Mouse (Mus musculus): ENCODE data around the gene Dusp13. TPM values are rescaled to one million over a fixed set of nuclear protein-coding genes. Genes with fewer than 3 reads are reported as not detected.

Gene Dusp13
- polyA plus RNA-seq, 2 experiments = 0.04 TPM; not detected in 1

GRCm38 (mm10) chr14:21729936-21730335 lies 21.0 kb downstream of the Dusp13 start:
- WGBS (ENCODE audit: insufficient replicate concordance) = 80% methylated on average over 4 of the region's 4 CpGs
- Histone ChIP-seq H3K4me1 (replicated peaks; ENCODE audit: control insufficient read depth in 2 of 2, insufficient read depth in 2 of 2, low read length in 1 of 2) (no peaks in the 10 kb centered on the region), H3K9me3 (ENCODE audit: control insufficient read depth, low read length) (no peaks in the 10 kb centered on the region), H3K36me3 (replicated peaks; ENCODE audit: control insufficient read depth, insufficient read depth, low read depth) (no peaks in the 10 kb centered on the region), H3K9ac (replicated peaks) (no peak overlapping the region), H3K27me3 (ENCODE audit: control insufficient read depth, insufficient read depth, low read length) (no peaks in the 10 kb centered on the region), H3K4me2 (ENCODE audit: low read depth) (no peak overlapping the region), H3K27ac (no peak overlapping the region), H3K4me3 (ENCODE audit: insufficient read depth in 1 of 2, low read depth in 2 of 2, low read length in 2 of 2) (no peak overlapping the region)
- ATAC-seq (ENCODE audit: insufficient read depth) (no peak), DNase-seq (ENCODE audit: low read depth in 3 of 3, low spot score in 3 of 3) (no peak)
- TF ChIP-seq EP300 (IDR thresholded peaks at IDR 0.05; ENCODE audit: low read depth) (no peak), CTCF (IDR thresholded peaks at IDR 0.05; ENCODE audit: low read depth) (no peak)

GRCm38 (mm10) chr14:21729031-21729732 lies 21.8 kb downstream of the Dusp13 start:
- DNase-seq (ENCODE audit: low read depth in 3 of 3, low spot score in 3 of 3) = no peak

GRCm38 (mm10) chr14:21722021-21722698 lies 28.8 kb downstream of the Dusp13 start:
- H3K4me1 ChIP-seq (replicated peaks; ENCODE audit: control insufficient read depth in 2 of 2, insufficient read depth in 2 of 2, low read length in 1 of 2) = peaks cover 0 to 6% of the 10 kb centered on the region in 2 experiments; a peak in 2 of 4 replicates
- no peaks in the 10 kb centered on the region for H3K36me3 ChIP-seq (replicated peaks; ENCODE audit: control insufficient read depth, insufficient read depth, low read depth)
- ATAC-seq (ENCODE audit: insufficient read depth) (no peak), DNase-seq (ENCODE audit: low read depth in 3 of 3, low spot score in 3 of 3) (no peak)
- no peak overlapping the region for H3K9ac ChIP-seq (replicated peaks)
- no peak overlapping the region for H3K27ac ChIP-seq
- H3K27me3 ChIP-seq (ENCODE audit: control insufficient read depth, insufficient read depth, low read length) = no peaks in the 10 kb centered on the region; the same call in 1 of the 2 replicates
- no peak overlapping the region for H3K4me3 ChIP-seq (ENCODE audit: insufficient read depth in 1 of 2, low read depth in 2 of 2, low read length in 2 of 2)
- WGBS (ENCODE audit: insufficient replicate concordance) = 72% methylated on average over 8 of the region's 8 CpGs
- no peak for TF ChIP-seq EP300 (IDR thresholded peaks at IDR 0.05; ENCODE audit: low read depth)
- no peak for TF ChIP-seq CTCF (IDR thresholded peaks at IDR 0.05; ENCODE audit: low read depth)
- H3K4me2 ChIP-seq (ENCODE audit: low read depth) = no peak overlapping the region
- H3K9me3 ChIP-seq (ENCODE audit: control insufficient read depth, low read length) = no peaks in the 10 kb centered on the region

More at GRCm38 (mm10) chr14:21729031-21729732, 21.8 kb downstream of the Dusp13 start:
- Histone ChIP-seq H3K36me3 (replicated peaks; ENCODE audit: control insufficient read depth, insufficient read depth, low read depth) (no peaks in the 10 kb centered on the region), H3K4me1 (replicated peaks; ENCODE audit: control insufficient read depth in 2 of 2, insufficient read depth in 2 of 2, low read length in 1 of 2) (no peaks in the 10 kb centered on the region), H3K4me3 (ENCODE audit: insufficient read depth in 1 of 2, low read depth in 2 of 2, low read length in 2 of 2) (no peak overlapping the region), H3K27me3 (ENCODE audit: control insufficient read depth, insufficient read depth, low read length) (no peaks in the 10 kb centered on the region; the same call in 1 of the 2 replicates), H3K27ac (no peak overlapping the region), H3K9ac (replicated peaks) (no peak overlapping the region), H3K9me3 (ENCODE audit: control insufficient read depth, low read length) (no peaks in the 10 kb centered on the region), H3K4me2 (ENCODE audit: low read depth) (no peak overlapping the region)
- TF ChIP-seq CTCF (IDR thresholded peaks at IDR 0.05; ENCODE audit: low read depth) = no peak
- TF ChIP-seq EP300 (IDR thresholded peaks at IDR 0.05; ENCODE audit: low read depth) = no peak
- ATAC-seq (ENCODE audit: insufficient read depth) = no peak
- WGBS (ENCODE audit: insufficient replicate concordance) = 68% methylated on average over 6 of the region's 6 CpGs

GRCm38 (mm10) chr14:21720430-21721205 lies 30.4 kb downstream of the Dusp13 start:
- H3K4me1 ChIP-seq (replicated peaks; ENCODE audit: control insufficient read depth in 2 of 2, insufficient read depth in 2 of 2, low read length in 1 of 2) = peaks cover 0 to 6% of the 10 kb centered on the region in 2 experiments; a peak in 2 of 4 replicates
- ATAC-seq (ENCODE audit: insufficient read depth) = no peak
- DNase-seq (ENCODE audit: low read depth in 3 of 3, low spot score in 3 of 3) = no peak
- TF ChIP-seq CTCF (IDR thresholded peaks at IDR 0.05; ENCODE audit: low read depth) = no peak
- TF ChIP-seq EP300 (IDR thresholded peaks at IDR 0.05; ENCODE audit: low read depth) = no peak
- no peak overlapping the region for H3K27ac ChIP-seq
- no peak overlapping the region for H3K4me3 ChIP-seq (ENCODE audit: insufficient read depth in 1 of 2, low read depth in 2 of 2, low read length in 2 of 2)
- no peaks in the 10 kb centered on the region for H3K9me3 ChIP-seq (ENCODE audit: control insufficient read depth, low read length)
- H3K36me3 ChIP-seq (replicated peaks; ENCODE audit: control insufficient read depth, insufficient read depth, low read depth) = no peaks in the 10 kb centered on the region
- WGBS (ENCODE audit: insufficient replicate concordance) = 58% methylated on average over 4 of the region's 4 CpGs
- H3K9ac ChIP-seq (replicated peaks) = no peak overlapping the region
- H3K4me2 ChIP-seq (ENCODE audit: low read depth) = no peak overlapping the region
- H3K27me3 ChIP-seq (ENCODE audit: control insufficient read depth, insufficient read depth, low read length) = no peaks in the 10 kb centered on the region; the same call in 1 of the 2 replicates

Data from liver, embryonic 14.5 days (tissue).